Mouse (Mus musculus) forelimb bud, embryonic 11.5 days (tissue): ENCODE measurements around the gene Obscn.
A peak's percentile ranks its signal among the peaks of the same experiment; 100 is the strongest.
"Not testable (repeated sequence)": the region's sequence is repeated elsewhere in the genome, so short reads cannot be mapped to it uniquely, and the experiment has no call there.

Source experiments
- DNase-seq: peaks from one replicate; pipeline ENCODE4 v3.0.0-alpha.2; 2012; ENCODE audit warnings: low read depth, low spot score

Gene Obscn

DNA sequence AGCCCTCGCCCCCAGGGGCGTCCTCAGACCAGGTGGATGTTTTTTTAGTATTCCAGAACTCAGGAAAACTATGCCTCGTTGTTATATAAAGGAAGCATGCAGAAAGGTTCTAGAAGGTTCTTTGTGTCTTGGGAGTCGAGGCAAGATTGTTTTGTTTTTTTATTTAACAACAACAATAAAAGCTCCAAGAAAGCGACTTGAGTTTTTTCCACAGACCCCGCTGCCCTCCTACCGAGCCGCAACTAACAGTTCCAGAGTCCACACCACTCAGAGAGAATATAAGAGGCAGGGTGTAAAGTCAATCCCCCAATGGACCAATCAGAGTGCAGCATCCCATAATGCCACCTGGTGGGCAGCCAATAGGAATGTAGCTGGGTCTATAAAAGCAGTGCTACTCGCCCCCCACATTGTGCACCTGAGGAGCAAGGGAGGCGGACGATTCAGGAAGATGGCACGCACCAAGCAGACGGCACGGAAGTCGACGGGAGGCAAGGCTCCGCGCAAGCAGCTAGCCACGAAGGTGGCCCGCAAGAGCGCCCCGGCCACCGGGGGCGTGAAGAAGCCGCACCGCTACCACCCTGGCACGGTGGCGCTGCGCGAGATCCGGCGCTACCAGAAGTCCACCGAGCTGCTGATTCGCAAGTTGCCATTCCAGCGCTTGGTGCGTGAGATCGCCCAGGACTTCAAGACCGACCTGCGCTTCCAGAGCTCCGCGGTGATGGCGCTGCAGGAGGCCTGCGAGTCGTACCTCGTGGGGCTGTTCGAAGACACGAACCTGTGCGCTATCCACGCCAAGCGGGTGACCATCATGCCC is 174.6 kb downstream of the Obscn start:
- no peak for DNase-seq

DNA sequence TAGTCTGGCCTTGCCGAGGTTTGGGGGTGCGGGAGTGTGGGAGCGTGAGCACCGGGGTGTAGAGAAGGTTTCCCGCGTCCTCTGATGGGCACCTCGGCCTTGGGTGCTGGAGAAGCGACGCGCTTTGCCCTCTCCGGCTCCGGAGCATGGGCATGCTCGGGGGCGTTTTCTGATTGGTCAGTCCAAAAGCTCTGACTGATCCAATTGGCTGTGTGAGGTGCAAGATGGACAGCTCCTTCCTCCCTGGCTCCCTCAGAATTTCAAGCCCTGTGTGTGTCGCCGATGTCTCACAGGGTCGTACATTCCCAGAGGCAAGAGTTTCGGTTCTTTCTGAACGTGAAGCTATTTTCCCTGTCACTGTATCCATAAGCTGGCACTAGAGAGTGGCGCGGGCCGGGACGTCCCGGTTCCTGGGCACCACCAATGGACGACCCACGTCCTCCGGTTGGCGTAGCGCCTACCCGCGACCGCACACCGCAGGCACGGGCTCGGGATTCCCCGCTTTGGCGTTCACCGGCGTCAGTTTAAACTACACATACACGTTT is 176.2 kb downstream of the Obscn start:
- peak; percentile 77 for DNase-seq

DNA sequence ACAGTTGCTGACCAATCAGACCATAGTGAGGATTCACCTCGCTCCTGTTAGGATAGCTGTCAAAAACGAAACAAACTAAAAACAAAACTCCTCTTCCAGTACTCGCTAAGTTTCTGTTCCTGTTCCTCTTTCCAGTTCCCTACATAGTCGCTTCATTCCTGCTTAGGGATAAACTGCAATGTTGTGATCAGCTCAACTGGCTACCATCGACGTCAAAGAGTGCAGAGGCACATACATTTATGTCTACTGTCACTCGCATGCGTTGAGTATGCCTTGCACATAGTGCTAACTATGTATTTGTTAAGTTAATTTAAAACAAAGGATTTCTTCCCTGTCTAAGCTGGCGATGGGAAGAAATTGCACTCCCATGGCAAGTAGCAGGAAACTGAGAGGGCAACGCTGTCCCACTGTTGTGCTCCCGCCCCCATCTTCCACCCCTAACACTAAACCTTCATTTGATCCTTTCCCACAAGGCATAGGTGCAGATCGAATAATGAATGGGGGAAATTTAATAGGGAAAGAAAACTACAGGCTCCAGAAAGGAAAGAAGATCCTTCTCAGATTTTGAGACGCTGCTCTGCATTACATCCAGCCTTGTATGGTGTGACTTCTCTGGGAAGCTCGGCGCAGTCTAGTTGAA is 176.9 kb downstream of the Obscn start:
- no peak for DNase-seq

DNA sequence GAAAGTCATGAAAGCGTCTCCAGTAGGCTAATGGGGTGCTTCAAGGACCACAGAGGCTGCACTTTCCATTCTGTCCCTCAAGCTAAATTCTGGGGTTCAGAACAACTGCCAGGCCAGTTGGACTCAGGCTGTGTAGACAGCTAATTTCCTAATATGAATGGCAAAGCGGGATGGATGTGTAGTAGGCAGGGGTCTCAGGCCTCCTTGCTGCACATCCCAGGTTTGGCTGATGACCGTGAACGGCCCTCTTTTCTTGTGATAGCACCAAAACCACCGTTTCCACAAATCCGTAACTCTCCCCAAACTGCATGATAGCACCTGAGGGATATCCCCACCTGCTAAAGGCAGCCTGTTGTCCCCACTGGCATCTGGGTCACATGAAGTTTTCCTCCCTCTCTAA is 177.7 kb downstream of the Obscn start:
- DNase-seq = no peak

DNA sequence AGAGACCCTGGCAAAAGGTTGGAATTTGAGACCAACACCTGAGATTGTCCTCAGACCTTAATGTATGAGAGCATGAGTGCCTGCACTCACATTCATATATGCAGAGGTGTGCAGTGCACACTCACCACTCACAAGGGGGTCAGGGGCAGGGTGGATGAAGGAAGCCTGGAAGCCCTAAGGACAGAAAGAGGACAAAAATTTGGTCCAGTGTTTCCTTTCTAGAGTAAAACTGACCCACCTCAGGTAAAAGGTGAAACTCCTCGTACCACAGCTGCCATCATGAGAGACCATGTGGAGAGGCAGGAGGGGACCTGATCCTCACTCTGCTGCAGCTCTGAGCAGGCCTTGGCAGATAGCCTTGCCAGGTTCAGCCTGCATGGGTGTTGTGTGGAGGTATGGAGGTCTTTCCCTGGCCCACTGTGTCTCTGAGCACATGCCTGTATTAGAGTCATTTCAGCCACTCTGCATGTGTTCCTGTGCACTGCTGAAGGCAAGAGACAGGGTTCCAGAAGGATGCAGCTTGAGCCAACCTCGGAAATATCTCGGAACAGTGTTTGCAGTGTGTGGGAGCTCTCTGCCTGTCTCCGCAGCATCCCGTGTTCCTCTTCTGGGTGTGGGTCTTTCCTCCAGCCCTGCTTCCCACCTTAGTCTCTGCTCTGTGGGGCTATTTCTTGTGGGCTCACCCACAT is 178.8 kb downstream of the Obscn start:
- no peak for DNase-seq

DNA sequence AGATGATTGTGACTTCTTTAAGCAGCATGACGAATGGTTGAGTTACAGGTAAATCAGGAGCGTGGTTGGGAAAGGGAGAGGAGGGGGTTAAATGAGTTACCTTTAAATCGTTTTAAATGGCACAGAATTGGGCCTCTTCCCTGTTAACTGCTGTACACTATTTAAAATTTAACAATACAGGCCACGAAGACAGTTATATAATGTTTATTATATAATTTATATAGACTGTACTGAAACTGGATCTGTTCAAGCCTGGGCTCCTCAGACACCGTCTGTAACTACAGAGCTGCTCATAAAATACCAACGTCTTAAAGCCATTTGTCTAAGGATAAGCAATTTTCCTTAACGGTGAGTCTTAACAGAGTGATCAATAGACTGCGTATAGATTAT is 180.3 kb downstream of the Obscn start:
- DNase-seq = no peak

DNA sequence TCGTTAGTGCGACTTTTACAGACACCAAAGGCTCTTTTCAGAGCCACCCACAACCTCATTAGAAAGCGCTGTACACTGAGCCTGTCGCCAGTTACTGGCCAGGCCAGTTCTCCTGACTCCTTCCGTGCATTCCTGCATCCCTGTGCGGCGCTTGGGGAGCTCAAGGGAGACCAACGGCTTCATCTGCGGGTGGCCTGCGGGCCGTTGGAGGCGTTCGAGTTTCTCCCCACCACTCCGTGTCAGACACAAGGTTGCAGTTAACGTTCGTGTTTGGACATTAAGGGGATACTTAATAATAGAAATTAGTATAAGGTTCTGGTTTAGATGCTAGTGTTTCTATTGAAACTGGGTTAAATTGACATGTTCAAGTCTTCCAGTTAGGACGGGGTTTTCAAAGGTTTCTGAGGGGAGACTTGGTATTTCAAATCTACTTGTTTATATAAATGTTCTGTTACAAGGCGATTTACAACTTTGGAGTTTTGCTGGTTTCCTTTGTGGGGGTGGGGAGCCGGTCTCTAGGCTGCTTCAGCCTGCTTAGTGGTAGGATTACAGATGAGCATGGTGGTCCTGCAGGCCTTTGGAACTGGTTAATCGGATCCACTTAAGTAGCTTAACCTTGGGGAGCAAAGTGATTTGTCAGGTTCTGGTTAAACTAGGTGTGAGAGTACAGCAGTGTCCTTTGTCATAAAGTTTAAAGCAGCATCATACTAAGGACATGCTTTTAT is 180.9 kb downstream of the Obscn start:
- DNase-seq = peak; percentile 73

DNA sequence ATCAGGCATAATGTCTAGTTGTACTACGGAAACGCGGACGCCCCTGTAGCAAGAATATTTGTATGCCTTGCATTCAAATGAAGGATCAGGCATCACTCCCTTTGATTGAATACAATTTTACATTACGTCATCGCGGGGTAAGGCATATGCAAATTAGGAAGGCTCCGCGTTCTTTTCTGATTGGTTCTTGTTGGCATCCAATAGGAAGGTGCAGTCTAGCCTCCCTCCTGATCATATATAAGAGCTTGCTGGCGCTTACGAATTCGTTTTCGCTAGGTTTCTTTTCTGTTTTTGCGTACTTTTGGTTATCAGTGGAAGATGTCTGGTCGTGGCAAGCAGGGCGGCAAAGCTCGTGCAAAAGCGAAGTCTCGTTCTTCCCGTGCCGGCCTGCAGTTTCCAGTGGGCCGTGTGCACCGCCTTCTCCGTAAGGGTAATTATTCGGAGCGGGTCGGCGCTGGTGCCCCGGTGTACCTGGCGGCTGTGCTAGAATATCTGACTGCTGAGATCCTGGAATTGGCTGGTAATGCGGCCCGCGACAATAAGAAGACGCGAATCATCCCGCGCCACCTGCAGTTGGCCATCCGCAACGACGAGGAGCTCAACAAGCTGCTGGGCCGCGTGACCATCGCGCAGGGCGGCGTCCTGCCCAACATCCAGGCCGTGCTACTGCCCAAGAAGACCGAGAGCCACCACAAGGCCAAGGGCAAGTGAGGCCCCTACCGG is 181.6 kb downstream of the Obscn start, which contains the start of the genes Hist3h2a and Trim17:
Gene Hist3h2a (plus strand): TSS at position 266 of the 723 bp plus-strand sequence.
Gene Trim17 (plus strand): TSS at position 266 of the 723 bp plus-strand sequence.
- DNase-seq = peak; percentile 94

DNA sequence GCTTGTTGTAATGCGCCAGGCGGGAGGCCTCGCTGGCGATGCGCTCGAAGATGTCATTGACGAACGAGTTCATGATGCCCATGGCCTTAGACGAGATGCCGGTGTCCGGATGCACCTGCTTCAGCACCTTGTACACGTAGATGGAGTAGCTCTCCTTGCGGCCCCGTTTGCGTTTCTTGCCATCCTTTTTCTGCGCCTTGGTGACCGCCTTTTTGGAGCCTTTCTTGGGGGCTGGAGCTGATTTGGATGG is 182.1 kb downstream of the Obscn start:
- DNase-seq = not testable (repeated sequence)

DNA sequence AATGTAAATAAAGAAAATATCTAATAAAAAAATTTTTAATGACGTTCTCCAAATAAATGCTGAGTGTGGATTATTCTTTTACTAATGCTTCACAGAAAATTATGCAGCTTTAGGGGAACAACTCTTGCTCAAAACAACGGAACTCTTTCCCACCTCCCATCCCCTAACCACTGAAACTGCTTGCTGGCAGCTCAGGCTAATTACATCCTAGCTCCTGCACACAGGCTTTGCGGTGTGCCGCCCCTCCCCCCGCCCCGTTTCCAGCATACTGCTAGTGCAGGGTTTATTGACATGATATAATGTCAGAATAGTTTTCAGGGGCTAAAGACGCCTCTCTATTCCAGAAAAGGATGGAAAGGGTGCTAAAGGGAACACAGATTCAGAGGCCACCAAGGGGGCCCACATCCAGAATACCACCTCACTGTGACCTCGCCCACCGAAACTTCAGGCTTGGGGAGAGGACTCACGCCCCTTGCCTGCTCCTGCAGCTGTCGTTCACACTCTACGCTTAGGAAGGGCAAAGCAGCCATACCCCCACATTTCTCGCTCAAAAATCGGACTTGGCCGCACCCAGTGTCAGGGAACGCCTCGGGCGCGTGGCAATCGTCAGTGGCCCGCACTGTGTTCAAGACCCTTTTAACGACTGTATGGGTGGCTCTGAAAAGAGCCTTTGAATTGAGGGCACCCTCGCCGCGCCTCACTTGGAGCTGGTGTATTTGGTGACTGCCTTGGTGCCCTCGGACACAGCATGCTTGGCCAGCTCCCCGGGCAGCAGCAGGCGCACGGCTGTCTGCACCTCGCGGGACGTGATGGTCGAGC is 182.6 kb downstream of the Obscn start:
- peak; percentile 13 for DNase-seq

DNA sequence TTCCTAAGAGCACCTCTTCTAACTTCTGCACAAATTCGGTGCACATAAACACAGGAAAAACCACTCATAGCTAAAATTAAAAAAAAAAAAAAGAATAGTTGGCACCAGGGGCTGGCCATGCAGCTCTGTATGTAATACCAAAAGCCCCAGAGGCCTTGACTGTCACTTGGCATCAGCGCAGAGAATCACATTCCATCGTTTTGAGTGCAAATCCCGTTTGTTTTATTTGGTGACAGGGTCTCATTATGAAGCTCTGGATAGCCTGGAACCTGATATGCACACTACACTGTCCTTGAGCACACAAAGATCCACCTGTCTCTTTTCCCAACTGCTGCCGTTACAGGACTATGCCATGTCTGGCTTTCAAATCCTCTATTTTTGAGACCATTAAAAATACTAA is 185.0 kb downstream of the Obscn start:
- no peak for DNase-seq

DNA sequence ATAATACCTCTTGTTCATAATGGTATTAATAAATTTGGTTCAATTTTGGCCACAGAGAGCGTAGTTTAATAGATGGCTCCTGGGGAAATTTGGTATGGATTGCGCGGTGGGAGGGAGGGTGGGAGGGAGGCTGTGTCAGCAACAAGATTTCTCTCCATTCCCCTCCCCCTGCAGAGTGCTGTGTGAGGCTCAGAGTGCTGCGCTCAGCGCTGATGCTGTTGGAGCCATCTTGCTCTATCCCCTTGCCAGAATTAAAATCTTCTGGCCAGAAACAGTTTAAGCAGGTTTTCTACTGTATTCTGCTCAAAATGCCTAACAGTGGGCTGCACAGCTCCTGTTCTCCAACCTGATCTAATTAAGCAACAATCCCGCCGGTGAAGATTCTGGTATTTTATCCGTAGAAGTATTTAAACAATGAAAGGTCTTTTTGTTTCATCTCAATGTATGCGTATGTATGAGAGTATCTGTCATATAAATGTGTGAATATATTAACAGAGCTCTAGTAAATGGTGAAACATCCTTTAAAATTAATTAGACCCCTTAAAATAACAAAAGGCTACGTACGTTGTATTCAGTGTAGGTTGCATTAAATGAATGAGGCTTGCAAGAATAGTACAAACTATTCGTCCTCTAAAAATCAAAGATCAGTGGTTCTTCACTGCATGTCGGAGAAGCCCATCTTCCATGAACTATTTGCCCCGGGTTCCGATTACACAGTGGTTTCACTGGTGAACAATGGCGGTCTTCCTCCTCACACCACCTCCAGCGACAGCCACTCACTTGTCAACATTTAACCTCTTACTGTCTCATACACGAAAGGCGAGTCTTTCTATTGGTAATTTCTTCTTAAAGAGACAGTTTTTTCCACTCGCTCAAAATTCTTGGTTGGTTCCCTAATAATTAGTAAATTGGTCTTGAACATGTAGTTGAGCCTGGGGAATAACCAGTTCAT is 186.4 kb downstream of the Obscn start:
- no peak for DNase-seq

DNA sequence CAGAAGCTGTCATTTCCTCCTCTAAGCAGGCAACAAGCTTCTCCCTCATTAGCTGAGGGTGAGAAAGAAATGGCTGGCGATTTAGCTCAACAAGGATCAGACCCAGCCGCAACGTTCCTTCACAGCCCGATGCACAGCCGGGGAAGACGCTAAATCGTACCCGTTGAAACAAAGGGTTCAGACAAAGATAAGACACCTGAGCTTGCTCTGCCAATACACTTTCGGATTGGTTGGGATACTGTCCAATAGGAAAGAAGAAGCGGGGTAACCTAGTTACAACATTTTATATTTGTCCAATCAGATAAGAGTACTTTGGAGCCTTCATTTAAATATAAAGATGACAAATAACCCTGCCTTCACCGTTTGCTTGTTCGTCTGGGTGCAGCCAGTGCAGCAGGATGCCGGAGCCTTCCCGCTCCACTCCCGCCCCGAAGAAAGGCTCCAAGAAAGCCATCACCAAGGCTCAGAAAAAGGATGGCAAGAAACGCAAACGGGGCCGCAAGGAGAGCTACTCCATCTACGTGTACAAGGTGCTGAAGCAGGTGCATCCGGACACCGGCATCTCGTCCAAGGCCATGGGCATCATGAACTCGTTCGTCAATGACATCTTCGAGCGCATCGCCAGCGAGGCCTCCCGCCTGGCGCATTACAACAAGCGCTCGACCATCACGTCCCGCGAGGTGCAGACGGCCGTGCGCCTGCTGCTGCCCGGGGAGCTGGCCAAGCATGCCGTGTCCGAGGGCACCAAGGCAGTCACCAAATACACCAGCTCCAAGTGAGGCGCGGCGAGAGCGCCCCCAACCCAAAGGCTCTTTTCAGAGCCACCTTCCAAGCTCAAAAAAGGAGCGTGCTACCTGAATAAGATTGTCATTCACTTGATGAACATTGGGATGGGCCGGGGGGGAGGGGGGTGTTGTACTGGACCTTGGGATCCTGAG is 187.4 kb downstream of the Obscn start, which contains the start of gene Hist3h2ba:
Gene Hist3h2ba (plus strand): TSS at position 379 of the 938 bp plus-strand sequence.
- DNase-seq = peak; percentile 78

DNA sequence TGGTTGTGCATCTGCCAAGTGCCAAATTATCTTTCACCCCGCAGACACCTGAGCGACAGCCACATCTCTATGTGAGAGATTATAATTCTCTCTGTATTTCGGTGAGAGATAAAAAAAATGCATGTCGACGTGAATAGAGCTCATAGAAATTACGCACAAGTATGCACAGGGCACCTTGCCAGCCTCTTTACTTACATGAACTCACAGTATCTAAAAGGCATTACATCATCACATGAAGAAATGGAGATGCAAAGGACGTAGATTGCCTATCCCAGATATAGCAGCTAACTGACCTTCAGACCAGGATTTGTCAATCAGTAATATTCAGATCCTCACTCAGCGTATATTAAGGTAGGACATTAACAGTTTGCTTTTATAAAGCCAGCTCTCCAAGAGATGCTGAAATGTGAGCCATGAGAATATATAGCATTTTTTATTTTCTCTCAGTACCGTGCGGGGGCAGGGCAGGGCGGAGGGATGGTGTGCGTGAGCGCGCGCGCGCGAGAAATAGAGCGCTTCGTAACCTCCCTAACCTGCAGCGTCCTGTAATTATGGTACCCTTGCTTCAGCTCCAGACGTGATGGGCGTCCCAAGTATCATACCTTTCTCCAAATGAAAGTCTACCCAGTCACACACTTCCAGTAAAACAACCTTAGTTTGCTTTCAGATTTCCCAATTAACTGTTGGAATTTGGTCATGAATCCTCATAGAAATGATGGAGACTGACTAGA is 188.2 kb downstream of the Obscn start:
- no peak for DNase-seq

DNA sequence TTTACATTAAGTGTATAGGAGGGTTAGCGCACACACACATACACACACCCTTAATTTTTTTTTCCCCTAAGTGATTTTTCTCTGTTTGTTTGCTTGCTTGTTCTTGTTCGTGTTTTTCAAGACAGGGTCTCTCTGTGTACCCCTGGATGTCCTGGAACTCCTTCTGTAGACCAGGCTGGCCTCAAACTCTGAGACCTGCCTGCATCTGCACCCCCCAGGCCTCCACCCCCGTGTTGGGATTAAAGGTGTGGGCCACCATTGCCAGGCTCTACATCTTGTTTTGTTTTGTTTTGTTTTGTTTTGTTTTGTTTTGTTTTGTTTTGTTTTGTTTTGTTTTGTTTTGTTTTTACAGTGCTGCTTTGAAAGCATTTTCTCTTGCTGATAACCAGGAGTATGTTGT is 188.9 kb downstream of the Obscn start:
- DNase-seq = no peak
